Comparison of ENCODE assay signal across 20 mouse cellular contexts in genomic region chr9:107430445-107430844, GRCm38 (mm10). TPM values are rescaled to one million over a fixed set of nuclear protein-coding genes. Genes with fewer than 3 reads are reported as not detected.
DNase-seq lines count a peak whose midpoint lies in the region; ATAC-seq lines count a peak whose summit lies in the region.
"Had no signal": no experiment of that assay in that cellular context is flagged by ENCODE, and none has a peak within 500 bp of the region (broad histone marks: within the 10 kb centered on the region; RNA-seq: fewer than 3 reads in every experiment).

No protein-coding gene starts in this region.

- DNase-seq in midbrain, embryonic 10.5 days (ENCODE audit: low spot score): no peak
- DNase-seq in midbrain, embryonic 11.5 days (ENCODE audit: low spot score, missing footprints): no peak
- DNase-seq in cerebellum, adult 9-11 months: no peak
- DNase-seq: adrenal gland, postnatal 14 days; cerebellum, adult 9-10 months; gastrocnemius, postnatal 14 days; heart, postnatal 10 days; left cerebral cortex, postnatal 4 days; right cerebral cortex, postnatal 25 days had no signal

- H3K27ac ChIP-seq in midbrain, embryonic 10.5 days (replicated peaks): peak overlapping the region; percentile 35; the same call in 1 of the 2 replicates
- no peak overlapping the region for H3K27ac ChIP-seq in midbrain, embryonic 11.5 days (ENCODE audit: low read depth, low read length)
- no peak overlapping the region; the same call in 1 of the 2 replicates for H3K27ac ChIP-seq in forebrain, embryonic 16.5 days (ENCODE audit: low read length)
- peak overlapping the region; percentile 48 for H3K27ac ChIP-seq in hindbrain, embryonic 16.5 days (ENCODE audit: low read depth, low read length)
- H3K27ac ChIP-seq in neural tube, embryonic 14.5 days (ENCODE audit: low read depth, low read length): peak overlapping the region; percentile 71
- H3K27ac ChIP-seq: kidney, embryonic 15.5 days; liver, embryonic 14.5 days had no signal

- no peaks in the 10 kb centered on the region for H3K9me3 ChIP-seq in midbrain, embryonic 10.5 days (replicated peaks)
- H3K9me3 ChIP-seq in midbrain, embryonic 11.5 days (ENCODE audit: control insufficient read depth, low read length): no peaks in the 10 kb centered on the region
- H3K9me3 ChIP-seq in forebrain, embryonic 16.5 days (ENCODE audit: control insufficient read depth, low read length): no peaks in the 10 kb centered on the region
- H3K9me3 ChIP-seq in hindbrain, embryonic 16.5 days (ENCODE audit: control insufficient read depth, low read length): no peaks in the 10 kb centered on the region
- H3K9me3 ChIP-seq in neural tube, embryonic 14.5 days (ENCODE audit: control insufficient read depth, low read length): no peaks in the 10 kb centered on the region
- H3K9me3 ChIP-seq: kidney, embryonic 15.5 days; megakaryocyte, embryonic 14.5 days had no signal

- no peak overlapping the region for H3K4me3 ChIP-seq in midbrain, embryonic 10.5 days
- no peak overlapping the region for H3K4me3 ChIP-seq in midbrain, embryonic 11.5 days (ENCODE audit: low read depth, low read length)
- no peak overlapping the region for H3K4me3 ChIP-seq in forebrain, embryonic 16.5 days (replicated peaks; ENCODE audit: low read length)
- H3K4me3 ChIP-seq in hindbrain, embryonic 16.5 days (ENCODE audit: low read length): no peak overlapping the region
- no peak overlapping the region for H3K4me3 ChIP-seq in neural tube, embryonic 14.5 days (ENCODE audit: low read depth, low read length)
- H3K4me3 ChIP-seq: kidney, embryonic 15.5 days; megakaryocyte, embryonic 14.5 days; myocyte had no signal

- peaks cover 70% of the 10 kb centered on the region for H3K4me1 ChIP-seq in midbrain, embryonic 10.5 days
- peaks cover 28% of the 10 kb centered on the region for H3K4me1 ChIP-seq in midbrain, embryonic 11.5 days (ENCODE audit: control insufficient read depth, insufficient read depth, low read length)
- H3K4me1 ChIP-seq in forebrain, embryonic 16.5 days (replicated peaks; ENCODE audit: control insufficient read depth, insufficient read depth, low read length): peaks cover 52% of the 10 kb centered on the region
- H3K4me1 ChIP-seq in hindbrain, embryonic 16.5 days (ENCODE audit: control insufficient read depth, insufficient read depth, low read depth, low read length): peaks cover 39% of the 10 kb centered on the region
- peaks cover 56% of the 10 kb centered on the region for H3K4me1 ChIP-seq in neural tube, embryonic 14.5 days (ENCODE audit: control insufficient read depth, insufficient read depth, low read length)
- H3K4me1 ChIP-seq: megakaryocyte, embryonic 14.5 days had no signal

- no peaks in the 10 kb centered on the region for H3K36me3 ChIP-seq in midbrain, embryonic 10.5 days
- H3K36me3 ChIP-seq in midbrain, embryonic 11.5 days (ENCODE audit: control insufficient read depth, insufficient read depth, low read length): no peaks in the 10 kb centered on the region
- no peaks in the 10 kb centered on the region for H3K36me3 ChIP-seq in forebrain, embryonic 16.5 days (ENCODE audit: control insufficient read depth, insufficient read depth)
- H3K36me3 ChIP-seq in hindbrain, embryonic 16.5 days (ENCODE audit: control insufficient read depth, insufficient read depth, low read length): no peaks in the 10 kb centered on the region
- no peaks in the 10 kb centered on the region for H3K36me3 ChIP-seq in neural tube, embryonic 14.5 days (ENCODE audit: control insufficient read depth, insufficient read depth, low read length)
- H3K36me3 ChIP-seq: kidney, embryonic 15.5 days had no signal

- peaks cover 33% of the 10 kb centered on the region for H3K27me3 ChIP-seq in midbrain, embryonic 10.5 days (ENCODE audit: low read depth, poor library complexity, severe bottlenecking)
- no peaks in the 10 kb centered on the region for H3K27me3 ChIP-seq in midbrain, embryonic 11.5 days (ENCODE audit: control insufficient read depth, insufficient read depth, low read length)
- no peaks in the 10 kb centered on the region; the same call in 1 of the 2 replicates for H3K27me3 ChIP-seq in forebrain, embryonic 16.5 days (replicated peaks; ENCODE audit: control insufficient read depth, insufficient read depth, low read length)
- H3K27me3 ChIP-seq in hindbrain, embryonic 16.5 days (replicated peaks; ENCODE audit: control insufficient read depth, insufficient read depth, low read length): no peaks in the 10 kb centered on the region
- H3K27me3 ChIP-seq in neural tube, embryonic 14.5 days (ENCODE audit: control insufficient read depth, insufficient read depth, low read length): no peaks in the 10 kb centered on the region

- no peak overlapping the region for H3K9ac ChIP-seq in midbrain, embryonic 11.5 days (ENCODE audit: low read length)
- no peak overlapping the region for H3K9ac ChIP-seq in forebrain, embryonic 16.5 days (replicated peaks; ENCODE audit: low read depth, low read length)
- no peak overlapping the region for H3K9ac ChIP-seq in hindbrain, embryonic 16.5 days (ENCODE audit: low read depth, low read length)
- 0 out of 2 replicates have a peak overlapping the region, but pooled peaks have one; percentile 16 for H3K9ac ChIP-seq in neural tube, embryonic 14.5 days (replicated peaks; ENCODE audit: low read depth, low read length)
- H3K9ac ChIP-seq: kidney, embryonic 15.5 days; liver, embryonic 14.5 days had no signal

- WGBS in midbrain, embryonic 10.5 days: 78% methylated on average over 12 of the region's 12 CpGs
- 73% methylated on average over 12 of the region's 12 CpGs for WGBS in midbrain, embryonic 11.5 days
- WGBS in forebrain, embryonic 16.5 days: 39% methylated on average over 12 of the region's 12 CpGs
- 38% methylated on average over 12 of the region's 12 CpGs for WGBS in hindbrain, embryonic 16.5 days
- WGBS in neural tube, embryonic 14.5 days: 21% methylated on average over 12 of the region's 12 CpGs

- no peak for ATAC-seq in midbrain, embryonic 11.5 days (ENCODE audit: low FRiP score)
- ATAC-seq in forebrain, embryonic 16.5 days: peak; percentile 26; the same call in 1 of the 2 replicates
- ATAC-seq in hindbrain, embryonic 16.5 days: peak; percentile 28
- ATAC-seq in neural tube, embryonic 14.5 days (ENCODE audit: low read depth): peak; percentile 76
- no peak for ATAC-seq in granulocyte monocyte progenitor cell, adult 5-6 weeks (replicated peaks; ENCODE audit: poor library complexity, severe bottlenecking)
- ATAC-seq in CD4-positive, CD25-positive, alpha-beta regulatory T cell, adult 4 months: no peak
- ATAC-seq: inflammation-experienced regulatory T-cells, adult 6 months; lung, postnatal 0 days had no signal

- no peak overlapping the region for H3K4me2 ChIP-seq in midbrain, embryonic 11.5 days
- peak overlapping the region; percentile 9; the same call in 1 of the 2 replicates for H3K4me2 ChIP-seq in forebrain, embryonic 16.5 days (ENCODE audit: low read length)
- no peak overlapping the region; the same call in 1 of the 2 replicates for H3K4me2 ChIP-seq in hindbrain, embryonic 16.5 days (ENCODE audit: low read length)
- H3K4me2 ChIP-seq in neural tube, embryonic 14.5 days (ENCODE audit: low read depth, low read length): peak overlapping the region; percentile 8; the same call in 1 of the 2 replicates
- H3K4me2 ChIP-seq: kidney, embryonic 15.5 days had no signal

RNA-seq across cellular contexts. Expression of gene Cacna2d2, which starts 31.0 kb away (rescaled TPM):
- polyA plus RNA-seq in midbrain, embryonic 10.5 days (2016; fragmentation: Nextera tagmentation; extraction: Ambion mirVana): 1.00 and 1.7 TPM in 2 replicates
- polyA plus RNA-seq in midbrain, embryonic 11.5 days (2014; fragmentation: Nextera tagmentation; extraction: Ambion mirVana): 1.3 and 1.7 TPM in 2 replicates
- polyA plus RNA-seq in forebrain, embryonic 16.5 days (2015; fragmentation: Nextera tagmentation; extraction: Ambion mirVana): 3.6 and 5.8 TPM in 2 replicates
- polyA plus RNA-seq in hindbrain, embryonic 16.5 days (2015; fragmentation: Nextera tagmentation; extraction: Ambion mirVana): 8.1 and 9.0 TPM in 2 replicates
- 7.1 and 10.6 TPM in 2 replicates for polyA plus RNA-seq in neural tube, embryonic 14.5 days (2014; fragmentation: Nextera tagmentation; extraction: Ambion mirVana)
- total RNA-seq in granulocyte monocyte progenitor cell, adult 5-6 weeks (2014; fragmentation: Nextera tagmentation): 0.19 TPM in 1 of 2 replicates, not detected in the other
- total RNA-seq in granulocyte monocyte progenitor cell, adult 5-6 weeks (2017): 0.09 and 0.10 TPM in 2 replicates
- polyA plus RNA-seq in CD4-positive, CD25-positive, alpha-beta regulatory T cell, adult 4 months (2017; shearing (Covaris generic)): under 1 TPM; 0.52 to 0.73 TPM

Comparison
In these comparisons a context has a peak if more than half of its experiments do, and no peak if none do; other contexts are left out.
1. H3K27ac ChIP-seq: peak in midbrain, embryonic 10.5 days (single experiment), hindbrain, embryonic 16.5 days (single experiment) and neural tube, embryonic 14.5 days (single experiment); none in midbrain, embryonic 11.5 days (single experiment) and forebrain, embryonic 16.5 days (single experiment).
2. ATAC-seq: peak in forebrain, embryonic 16.5 days (single experiment), hindbrain, embryonic 16.5 days (single experiment) and neural tube, embryonic 14.5 days (single experiment); none in midbrain, embryonic 11.5 days (single experiment), granulocyte monocyte progenitor cell, adult 5-6 weeks (single experiment) and CD4-positive, CD25-positive, alpha-beta regulatory T cell, adult 4 months (single experiment).
3. H3K4me2 ChIP-seq: peak in forebrain, embryonic 16.5 days (single experiment) and neural tube, embryonic 14.5 days (single experiment); none in midbrain, embryonic 11.5 days (single experiment) and hindbrain, embryonic 16.5 days (single experiment).